Mouse (Mus musculus) G1E (cell line): Measurements from ENCODE around the gene Dpyd. TPM values are rescaled to one million over a fixed set of nuclear protein-coding genes. Genes with fewer than 3 reads are reported as not detected.

Experiments used
- ATAC-seq: 2 replicates; pipeline ENCODE4 v1.8.0; 2016; ENCODE audit warnings: mild to moderate bottlenecking; ENCODE audit not compliant: insufficient number of reproducible peaks, poor library complexity, low FRiP score, severe bottlenecking; ENCODE audit errors: extremely low read depth
- DNase-seq: peaks from one replicate; pipeline ENCODE4 v3.0.0; 2012; ENCODE audit warnings: low spot score
- H3K27me3 ChIP-seq: 2 replicates; pipeline ENCODE4 v1.6.1; 2012; ENCODE audit warnings: mild to moderate bottlenecking, low read length, inconsistent platforms; ENCODE audit not compliant: insufficient read depth
- H3K36me3 ChIP-seq: replicated peaks from 2 replicates; pipeline ENCODE3; 2012; ENCODE audit warnings: mild to moderate bottlenecking, inconsistent platforms
- H3K4me1 ChIP-seq: 2 replicates; pipeline ENCODE4 v1.6.1; 2012; ENCODE audit warnings: low read depth, low read length, inconsistent platforms, mixed read lengths; ENCODE audit not compliant: insufficient read depth
- H3K4me3 ChIP-seq: 2 replicates; pipeline ENCODE4 v1.5.1; 2012; ENCODE audit warnings: low read depth, mild to moderate bottlenecking, inconsistent platforms, low read length, moderate library complexity, mixed read lengths
- H3K9me3 ChIP-seq: replicated peaks from 2 replicates; pipeline ENCODE4 v1.6.1; 2012; ENCODE audit warnings: inconsistent platforms
- CTCF ChIP-seq: IDR thresholded peaks from 2 replicates; pipeline ENCODE4 v1.5.1; 2012; ENCODE audit warnings: low read depth, low read length, inconsistent platforms, mixed read lengths
- GATA1 ChIP-seq: IDR thresholded peaks from 2 replicates; pipeline ENCODE4 v1.6.1; 2012; ENCODE audit warnings: borderline replicate concordance, low read length, inconsistent platforms, mixed read lengths
- GATA2 ChIP-seq: IDR thresholded peaks from 2 replicates; pipeline ENCODE4 v1.6.1; 2012; ENCODE audit warnings: low read depth, low read length, inconsistent platforms, borderline replicate concordance
- POLR2AphosphoS5 ChIP-seq: IDR thresholded peaks from 2 replicates; pipeline ENCODE4 v1.6.1; 2012; ENCODE audit warnings: low read depth, low read length, inconsistent platforms; ENCODE audit not compliant: insufficient replicate concordance
- TAL1 ChIP-seq: conservative IDR thresholded peaks from 2 replicates; pipeline ENCODE4 v1.6.1; 2012; ENCODE audit warnings: low read depth, low read length, inconsistent platforms, mixed read lengths
- polyA plus RNA-seq: library from polyadenylated mRNA; stranded (reverse); fragments of >175 nt; gene quantifications from 2 replicates; pipeline ENCODE4 v1.2.3, GENCODE M21; 2012
- total RNA-seq, 2 experiments: library from RNA; stranded (forward) in 1 of 2; stranded (reverse) in 1 of 2; fragments of 200-1000 nt in 1 of 2; fragments of >200 nt in 1 of 2; fragmentation: Nextera tagmentation in 1 of 2; gene quantifications; 2 replicates each; pipeline ENCODE4 v1.2.3; 2014 to 2017

The Dpyd gene
- total and polyA plus RNA-seq, 3 experiments = 0.16 TPM; not detected in 2

DNA sequence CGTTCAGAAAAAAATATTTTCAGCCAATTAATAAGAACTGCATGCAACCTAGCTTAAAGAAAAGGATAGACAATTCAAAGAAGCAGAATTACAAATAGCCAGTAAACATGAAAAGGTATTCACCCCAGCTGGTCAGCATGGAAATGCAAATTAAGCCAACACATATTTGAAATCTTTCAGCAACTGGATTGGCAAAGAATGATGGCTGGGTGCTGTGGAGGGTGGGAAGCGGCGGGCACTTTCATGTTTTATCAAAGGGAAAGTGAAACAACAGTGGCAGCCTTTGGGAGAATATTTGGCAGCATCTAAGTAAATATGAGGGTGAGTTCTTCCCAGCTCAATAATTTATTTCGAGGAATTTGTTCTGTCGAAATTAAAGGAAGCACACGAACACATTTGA lies 603.8 kb downstream of the Dpyd start:
- H3K9me3 ChIP-seq = no peaks in the 10 kb centered on the region
- TF ChIP-seq TAL1 = no peak
- TF ChIP-seq GATA2 = no peak
- no peak for TF ChIP-seq POLR2AphosphoS5
- TF ChIP-seq GATA1 = no peak
- TF ChIP-seq CTCF = no peak
- H3K4me3 ChIP-seq = no peak overlapping the region
- DNase-seq (no peak), ATAC-seq (no peak)
- H3K4me1 ChIP-seq = no peaks in the 10 kb centered on the region
- H3K27me3 ChIP-seq = no peaks in the 10 kb centered on the region
- H3K36me3 ChIP-seq = no peaks in the 10 kb centered on the region

DNA sequence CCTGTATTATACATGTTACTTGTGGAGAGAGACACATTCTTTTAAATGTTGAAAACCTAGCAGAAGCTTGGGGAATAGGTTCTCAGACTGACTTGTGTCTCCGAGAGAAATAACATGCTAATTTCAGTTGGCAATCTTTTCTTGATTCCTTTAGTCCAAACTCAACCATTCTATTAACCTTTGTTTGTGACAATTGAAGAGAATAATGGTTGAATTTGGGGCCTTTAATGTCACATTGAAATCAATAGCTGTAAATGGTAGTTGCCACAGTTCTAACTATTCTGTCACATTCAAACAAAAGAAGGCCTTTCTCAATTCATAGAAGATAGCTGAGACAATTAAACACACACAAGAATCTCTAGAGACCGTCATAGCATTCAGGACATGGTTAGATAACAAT lies 606.2 kb downstream of the Dpyd start:
- no peaks in the 10 kb centered on the region for H3K4me1 ChIP-seq
- H3K36me3 ChIP-seq = no peaks in the 10 kb centered on the region
- ATAC-seq (no peak), DNase-seq (no peak)
- H3K4me3 ChIP-seq = no peak overlapping the region
- no peaks in the 10 kb centered on the region; the same call in 1 of the 2 replicates for H3K9me3 ChIP-seq
- no peak for TF ChIP-seq CTCF
- no peak for TF ChIP-seq TAL1
- no peak for TF ChIP-seq GATA1
- no peak for TF ChIP-seq GATA2
- TF ChIP-seq POLR2AphosphoS5 = no peak
- no peaks in the 10 kb centered on the region for H3K27me3 ChIP-seq

DNA sequence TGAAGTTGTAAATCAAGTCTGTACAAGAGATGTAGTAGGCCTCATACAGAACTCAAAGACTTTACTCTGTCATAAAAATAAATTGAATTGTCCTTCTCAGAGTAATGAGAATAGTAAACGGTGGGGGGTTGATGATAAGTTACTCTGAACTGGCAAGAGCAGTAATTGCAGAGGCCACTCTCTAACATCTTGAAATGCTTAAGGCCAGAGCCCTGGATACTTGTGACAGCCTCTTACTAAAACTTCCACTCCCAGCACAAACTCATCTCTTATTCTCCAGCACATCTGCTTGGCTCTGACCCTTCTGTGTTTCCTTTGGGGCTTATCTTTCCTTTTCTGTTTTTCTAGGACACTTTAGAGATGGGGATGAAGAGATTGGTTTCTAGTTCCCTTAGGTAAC lies 606.7 kb downstream of the Dpyd start:
- Histone ChIP-seq H3K4me1 (no peaks in the 10 kb centered on the region), H3K4me3 (no peak overlapping the region), H3K36me3 (no peaks in the 10 kb centered on the region), H3K27me3 (no peaks in the 10 kb centered on the region), H3K9me3 (no peaks in the 10 kb centered on the region; the same call in 1 of the 2 replicates)
- TF ChIP-seq TAL1 = no peak
- TF ChIP-seq POLR2AphosphoS5 = no peak
- no peak for TF ChIP-seq CTCF
- TF ChIP-seq GATA1 = no peak
- no peak for TF ChIP-seq GATA2
- DNase-seq (no peak), ATAC-seq (no peak)

DNA sequence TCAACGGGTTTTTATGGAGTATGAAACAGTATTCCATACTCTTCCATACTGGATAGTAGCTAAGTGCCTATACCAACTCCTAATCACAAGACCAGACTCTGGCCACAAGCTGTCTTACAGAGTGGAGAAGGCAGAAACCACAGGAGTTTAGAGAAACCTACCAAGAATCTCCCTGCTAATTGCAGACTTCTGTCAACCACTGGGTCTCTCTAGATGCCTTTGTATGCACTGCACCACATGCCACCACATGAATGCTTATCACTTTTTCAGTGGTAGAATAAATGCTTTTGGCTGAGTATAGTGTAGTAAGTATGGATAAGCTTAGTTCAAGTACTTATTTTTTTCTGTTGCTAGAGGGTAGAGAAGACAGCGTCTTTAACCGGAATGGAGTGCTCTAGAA lies 621.3 kb downstream of the Dpyd start:
- TF ChIP-seq GATA2 (no peak), CTCF (no peak), POLR2AphosphoS5 (no peak), TAL1 (no peak), GATA1 (no peak)
- Histone ChIP-seq H3K27me3 (no peaks in the 10 kb centered on the region), H3K4me3 (no peak overlapping the region), H3K36me3 (no peaks in the 10 kb centered on the region), H3K4me1 (no peaks in the 10 kb centered on the region), H3K9me3 (0 out of 2 replicates have a peak, but pooled peaks cover 1% of the 10 kb centered on the region)
- ATAC-seq (no peak), DNase-seq (no peak)

DNA sequence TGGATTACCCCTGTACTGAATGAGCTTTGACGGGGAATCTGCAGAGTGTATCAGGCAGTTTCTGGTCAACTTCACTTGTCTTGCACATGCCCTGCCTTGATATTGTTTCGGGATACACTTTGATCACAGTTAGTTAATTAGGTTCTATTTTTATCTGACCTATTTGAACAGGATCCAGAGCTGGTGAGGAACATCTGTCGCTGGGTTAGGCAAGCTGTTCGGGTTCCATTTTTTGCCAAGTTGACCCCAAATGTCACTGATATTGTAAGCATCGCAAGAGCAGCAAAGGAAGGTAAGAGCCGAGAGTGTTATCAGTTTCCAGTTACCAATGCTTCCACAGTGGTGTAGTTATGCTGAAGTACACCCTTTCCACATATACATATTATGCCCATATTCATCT lies 632.1 kb downstream of the Dpyd start:
- DNase-seq (no peak), ATAC-seq (no peak)
- no peak for TF ChIP-seq POLR2AphosphoS5
- no peak for TF ChIP-seq GATA2
- no peak for TF ChIP-seq CTCF
- TF ChIP-seq GATA1 = no peak
- no peak for TF ChIP-seq TAL1
- Histone ChIP-seq H3K27me3 (no peaks in the 10 kb centered on the region), H3K36me3 (no peaks in the 10 kb centered on the region), H3K4me3 (no peak overlapping the region), H3K9me3 (peaks cover 11% of the 10 kb centered on the region; the same call in 1 of the 2 replicates), H3K4me1 (no peaks in the 10 kb centered on the region)

DNA sequence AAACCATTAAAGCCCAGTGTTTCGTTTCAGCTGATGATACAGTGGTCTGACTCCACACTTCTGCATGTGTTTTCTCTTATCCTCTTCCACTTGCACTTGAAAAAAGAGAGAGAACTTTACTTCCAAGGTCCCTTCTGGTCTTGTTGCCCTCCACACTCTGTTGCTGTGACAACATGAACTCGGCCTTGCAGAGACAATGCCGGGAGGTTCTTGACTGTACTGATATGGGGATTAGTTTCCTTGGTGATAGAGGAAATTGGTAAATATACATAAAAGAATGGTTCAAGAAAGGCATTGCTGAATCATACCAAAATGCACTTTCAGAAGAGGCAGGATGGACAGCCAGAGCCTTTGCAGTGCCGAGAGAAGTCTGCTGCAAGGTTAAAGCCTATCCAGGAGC lies 633.7 kb downstream of the Dpyd start:
- DNase-seq (no peak), ATAC-seq (no peak)
- Histone ChIP-seq H3K36me3 (no peaks in the 10 kb centered on the region), H3K4me1 (no peaks in the 10 kb centered on the region), H3K27me3 (no peaks in the 10 kb centered on the region), H3K9me3 (0 out of 2 replicates have a peak, but pooled peaks cover 8% of the 10 kb centered on the region), H3K4me3 (no peak overlapping the region)
- TF ChIP-seq POLR2AphosphoS5 (no peak), GATA2 (no peak), TAL1 (no peak), CTCF (no peak), GATA1 (no peak)

DNA sequence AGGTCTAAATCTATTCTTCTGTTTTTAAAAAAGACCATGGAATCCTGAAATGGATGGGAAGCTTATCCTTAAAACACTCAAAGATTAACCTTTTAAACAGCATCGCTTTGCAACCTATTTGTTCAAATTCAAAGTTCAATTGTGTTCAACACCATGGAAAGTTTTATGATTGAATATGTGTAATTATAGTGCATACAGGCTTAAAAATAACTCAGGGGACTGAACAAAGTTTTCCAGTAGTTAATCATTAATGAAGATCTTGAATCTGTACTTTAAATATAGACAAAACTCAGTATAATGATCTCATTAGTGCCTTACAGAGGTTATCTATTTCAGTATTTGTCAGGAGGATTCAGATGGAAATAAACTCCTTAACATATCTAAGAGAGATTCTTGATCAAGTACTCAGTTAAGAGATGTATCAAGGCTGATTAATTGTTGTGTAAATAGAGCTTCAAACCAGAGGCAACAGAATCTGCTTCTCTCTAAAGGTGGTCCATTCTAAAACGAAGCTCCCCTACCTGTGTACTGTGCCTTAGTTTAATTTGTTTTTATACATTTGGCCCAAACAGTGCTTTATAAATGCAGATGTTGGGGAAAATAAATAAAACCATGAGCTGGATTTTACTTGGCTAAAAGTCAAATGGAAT lies 659.0 kb downstream of the Dpyd start:
- DNase-seq (no peak), ATAC-seq (no peak)
- Histone ChIP-seq H3K9me3 (peaks cover 8% of the 10 kb centered on the region; the same call in 1 of the 2 replicates), H3K27me3 (no peaks in the 10 kb centered on the region), H3K4me1 (no peaks in the 10 kb centered on the region), H3K4me3 (no peak overlapping the region), H3K36me3 (no peaks in the 10 kb centered on the region)
- TF ChIP-seq POLR2AphosphoS5 (no peak), GATA1 (no peak), CTCF (no peak), TAL1 (no peak), GATA2 (no peak)
